Mouse (Mus musculus) CD8-positive naive resting alpha-beta T cell, adult 2 months (primary cell): ENCODE results near the gene Cfd.

Experiments
- DNase-seq, 2 experiments: peaks; one replicate each; pipeline ENCODE4 v3.0.0; 2022; ENCODE audit warnings: low read depth in 2 of 2, low spot score in 2 of 2

Gene Cfd

GRCm38 (mm10) chr10:79933145-79933679, 42.6 kb downstream of the Cfd start:
- no peak for DNase-seq

GRCm38 (mm10) chr10:79933861-79934260, 43.2 kb downstream of the Cfd start:
- DNase-seq: no peak

DNA sequence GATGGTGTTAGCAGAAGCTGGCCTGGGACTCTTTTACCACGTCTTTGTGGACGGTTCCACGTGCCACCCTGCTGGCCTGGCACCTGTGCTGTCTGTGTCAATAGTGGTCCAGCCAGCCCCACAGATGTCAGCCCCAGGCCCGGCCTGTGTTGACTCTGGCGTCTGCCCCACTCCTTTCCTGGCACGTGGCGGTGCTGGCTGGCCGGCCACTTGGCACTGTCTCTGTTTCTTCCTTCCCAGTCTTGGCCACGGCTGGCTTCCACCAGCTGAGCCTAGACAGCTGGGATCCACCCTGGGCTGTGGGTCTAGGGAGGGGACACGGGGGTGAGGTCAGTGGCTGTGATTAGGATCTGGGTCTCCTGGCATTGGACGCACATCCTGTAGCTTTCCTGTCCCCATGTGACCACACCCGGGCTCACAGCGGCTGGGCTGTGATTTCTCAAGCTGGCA, 43.6 kb downstream of the Cfd start:
- DNase-seq: no peak

DNA sequence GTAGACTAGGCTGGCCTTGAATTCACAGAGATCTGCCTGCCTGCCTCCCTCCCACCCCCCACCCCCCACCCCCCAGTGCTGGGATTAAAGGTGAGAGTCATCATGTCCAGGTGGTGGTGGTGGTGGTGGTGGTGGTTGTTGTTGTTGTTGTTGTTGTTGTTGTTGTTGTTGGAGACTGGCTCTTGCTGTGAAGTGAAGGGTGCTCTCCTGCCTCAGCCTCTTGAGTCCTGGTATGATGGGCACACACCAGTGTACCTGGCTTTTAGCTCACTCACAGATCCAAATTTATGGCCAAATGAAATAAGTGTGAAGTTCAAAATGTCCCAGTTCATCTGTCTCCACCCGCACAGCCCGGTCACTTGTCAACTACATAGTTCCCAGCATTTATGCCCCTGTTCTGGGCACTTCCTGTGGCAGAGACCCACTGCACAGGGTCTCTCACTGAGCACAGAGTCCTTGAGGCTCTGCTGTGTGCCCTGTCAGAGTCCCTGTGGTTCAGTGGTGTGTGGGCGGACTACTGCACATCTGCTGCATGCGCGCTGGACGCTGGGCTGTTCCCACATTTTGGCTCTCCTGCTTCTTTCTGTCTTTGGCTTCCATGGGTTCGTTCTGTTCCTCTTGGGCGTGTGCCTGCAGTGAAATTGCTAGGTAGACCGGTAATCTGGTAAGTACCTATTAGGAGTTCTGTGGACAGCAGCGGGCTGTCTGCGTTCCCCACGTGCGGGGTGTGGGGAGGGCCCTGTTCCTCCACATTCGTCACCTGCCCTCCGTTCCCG, 44.3 kb downstream of the Cfd start:
- no peak for DNase-seq

- DNase-seq: no peak
Measured at GRCm38 (mm10) chr10:79936284-79936910, 45.7 kb downstream of the Cfd start.

DNA sequence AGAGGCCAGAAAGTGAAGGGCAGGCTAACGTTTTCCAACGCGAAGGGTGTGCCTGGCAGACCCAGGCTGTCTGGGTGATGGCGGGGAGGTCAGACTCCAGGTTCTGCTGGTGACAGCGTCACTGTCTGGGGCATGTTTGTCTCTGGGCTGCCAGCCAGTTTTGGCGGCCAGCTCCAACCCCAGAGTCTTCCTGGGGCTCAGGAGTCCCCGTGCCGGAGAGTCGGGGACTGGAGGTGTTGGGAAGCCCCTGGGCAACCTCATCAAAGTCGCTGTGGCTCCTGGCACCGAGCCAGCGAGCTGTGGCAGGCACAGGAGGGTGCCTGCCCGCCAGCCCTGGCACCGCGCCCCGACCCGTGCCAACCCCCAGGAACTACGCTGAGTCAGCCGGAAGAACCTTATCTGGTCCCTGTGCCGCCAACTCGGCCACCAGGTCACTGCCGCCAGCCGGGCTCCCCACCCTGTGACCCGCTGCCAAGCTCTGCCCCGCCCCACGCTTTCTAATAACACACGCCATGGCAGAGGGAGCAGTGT, 46.3 kb downstream of the Cfd start:
- peak; percentile 80 to 84 for DNase-seq

DNA sequence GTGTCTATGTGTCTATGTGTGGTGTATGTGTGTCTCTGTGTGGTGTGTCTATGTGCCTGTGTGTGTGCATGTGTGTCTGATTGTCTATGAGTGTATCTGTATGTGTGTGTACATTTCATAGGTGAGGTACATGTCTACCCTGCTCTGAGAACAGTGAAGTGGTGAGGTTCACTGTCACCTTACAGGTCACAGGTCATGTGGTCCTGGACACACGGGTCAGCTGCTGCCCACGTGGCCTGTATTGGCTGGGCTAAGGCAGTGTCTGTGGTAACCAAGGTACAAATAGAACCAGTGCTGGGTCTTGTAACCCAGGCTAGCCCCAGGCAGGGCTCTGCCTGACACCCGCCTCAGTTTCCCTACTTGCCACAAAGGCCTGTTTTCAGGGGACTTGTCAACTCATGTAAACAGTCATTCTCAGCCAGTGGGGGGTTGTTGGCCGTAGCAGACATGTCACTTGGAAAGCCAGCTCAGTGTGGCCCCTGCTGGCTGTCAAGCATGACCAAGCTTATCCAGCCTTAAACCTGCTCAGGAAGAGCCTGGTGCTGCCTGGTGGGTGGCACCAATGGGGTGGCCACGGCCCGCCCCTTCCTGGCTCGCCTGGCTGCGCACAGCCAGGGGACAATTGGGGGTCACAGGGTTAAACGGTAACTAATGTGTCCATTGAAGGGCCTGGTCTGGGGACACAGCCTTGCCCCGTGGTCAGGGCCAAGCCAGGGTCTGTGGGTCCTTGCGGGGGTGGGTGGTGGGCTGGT, 47.3 kb downstream of the Cfd start:
- DNase-seq: no peak

DNA sequence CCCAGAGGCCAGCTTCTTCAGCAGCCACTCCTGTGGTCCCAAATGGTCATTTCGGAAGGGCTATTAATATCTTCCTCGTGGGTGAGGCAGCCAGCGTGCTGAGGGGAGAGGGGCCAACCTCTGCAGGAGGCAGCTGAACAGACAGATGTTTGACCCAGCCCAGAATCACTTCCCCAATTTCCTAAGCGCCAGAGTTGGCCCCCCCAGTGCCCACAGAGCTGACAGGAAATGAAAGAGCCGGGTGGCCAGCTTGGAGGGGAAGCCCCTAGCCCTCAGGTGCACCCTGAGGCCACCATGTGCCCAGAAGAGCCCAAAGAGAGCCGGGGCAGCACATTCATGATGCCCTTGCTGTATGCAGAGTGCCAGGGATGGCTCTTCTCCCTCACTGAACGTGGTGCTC, 50.1 kb downstream of the Cfd start:
- DNase-seq: no peak
